Mouse (Mus musculus) olfactory bulb, adult 2 months (tissue): ENCODE measurements around the gene Olfr498. TPM values are rescaled to one million over a fixed set of nuclear protein-coding genes. Genes with fewer than 3 reads are reported as not detected.

Experiments used
- H3K27ac ChIP-seq: fragments of 200-500 bp; 2 replicates; pipeline ENCODE4 v1.5.1; 2012; ENCODE audit warnings: low read depth, low read length; ENCODE audit not compliant: insufficient read depth
- H3K4me1 ChIP-seq: fragments of 200-500 bp; 2 replicates; pipeline ENCODE4 v1.6.1; 2012; ENCODE audit warnings: low read length; ENCODE audit not compliant: control insufficient read depth, insufficient read depth
- H3K4me3 ChIP-seq: fragments of 200-500 bp; 2 replicates; pipeline ENCODE4 v1.5.1; 2012; ENCODE audit warnings: mild to moderate bottlenecking, low read depth, low read length, moderate library complexity; ENCODE audit not compliant: insufficient read depth
- CTCF ChIP-seq: fragments of 200-500 bp; IDR thresholded peaks from 2 replicates; pipeline ENCODE4 v1.5.1; 2012; ENCODE audit warnings: low read depth, mild to moderate bottlenecking, low read length, moderate library complexity; ENCODE audit not compliant: insufficient read depth
- POLR2A ChIP-seq: fragments of 200-500 bp; IDR thresholded peaks from 2 replicates; pipeline ENCODE4 v1.6.1; 2012; ENCODE audit warnings: mild to moderate bottlenecking, low read depth, low read length, moderate library complexity; ENCODE audit not compliant: insufficient read depth
- WGBS: fragments of 180-500 bp; shearing (Covaris S2); methylation state at CpG from one replicate; pipeline ENCODE4 v1.1.7; 2018; 5-methylcytosine and 5-hydroxymethylcytosine counted together
- polyA plus RNA-seq: library from polyadenylated mRNA; stranded (reverse); fragments of >200 nt; gene quantifications from 2 replicates; pipeline ENCODE4 v1.2.4, GENCODE M21; 2012; ENCODE audit warnings: low replicate concordance; ENCODE audit not compliant: missing spikeins, insufficient read depth, insufficient read length

Olfr498 gene
- polyA plus RNA-seq: not detected in 2 replicates

GRCm38 (mm10) chr7:108465026-108465425 lies at the start of gene Olfr498:
Olfr498 (plus strand) TSS chr7:108465326.
- 91% methylated on average over 1 of the region's 1 CpGs for WGBS
- TF ChIP-seq CTCF (no peak), POLR2A (no peak)

DNA sequence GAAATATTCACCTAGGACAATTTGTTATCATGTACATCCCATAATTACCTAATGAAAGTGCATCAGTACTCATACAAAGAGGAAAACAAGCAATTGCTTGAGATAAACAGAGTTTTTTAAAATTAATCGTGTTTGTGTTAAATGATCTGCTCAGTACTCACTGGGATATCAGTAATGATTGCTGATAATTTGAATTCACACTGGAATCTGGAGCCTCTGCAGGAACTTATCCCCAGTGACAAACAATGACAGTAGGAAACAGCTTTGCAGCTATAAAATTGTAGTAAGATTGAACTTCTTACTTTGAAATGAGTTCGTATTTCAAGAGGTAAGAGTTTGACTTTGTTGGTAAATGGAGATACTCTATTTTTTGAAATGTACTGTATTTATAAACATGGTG lies 45.0 kb upstream of the Olfr498 start, which contains the start of gene Olfr497:
Gene Olfr497 (plus strand): TSS at position 301 of the 400 bp plus-strand sequence.
- Histone ChIP-seq H3K4me1 (no peaks in the 10 kb centered on the region), H3K4me3 (no peak within 1 kb of the TSS), H3K27ac (no peak within 1 kb of the TSS)
- 74% methylated on average over 2 of the region's 2 CpGs for WGBS
- no peak for TF ChIP-seq CTCF
- TF ChIP-seq POLR2A: no peak

More at GRCm38 (mm10) chr7:108465026-108465425, at the start of gene Olfr498:
- no peaks in the 10 kb centered on the region for H3K4me1 ChIP-seq
- no peak within 1 kb of the TSS for H3K27ac ChIP-seq
- H3K4me3 ChIP-seq: no peak within 1 kb of the TSS

Other genes with a start within 250 kb of the Olfr498 start
- gene Olfr488, start 207.0 kb upstream of the Olfr498 start, polyA plus RNA-seq: not detected in 2 replicates
- not detected in 2 replicates for gene Olfr490, start 176.4 kb upstream of the Olfr498 start, polyA plus RNA-seq
- not detected in 2 replicates for gene Olfr491, start 151.9 kb upstream of the Olfr498 start, polyA plus RNA-seq
- not detected in 2 replicates for gene Olfr492, start 141.7 kb upstream of the Olfr498 start, polyA plus RNA-seq
- gene Olfr493, start 118.3 kb upstream of the Olfr498 start, polyA plus RNA-seq: not detected in 2 replicates
- gene Olfr494, start 100.0 kb upstream of the Olfr498 start, polyA plus RNA-seq: not detected in 2 replicates
- not detected in 2 replicates for gene Olfr495, start 72.2 kb upstream of the Olfr498 start, polyA plus RNA-seq
- not detected in 2 replicates for gene Olfr497, start 44.9 kb upstream of the Olfr498 start, polyA plus RNA-seq
- not detected in 2 replicates for gene Olfr502, start 59.7 kb downstream of the Olfr498 start, polyA plus RNA-seq
- gene Olfr503, start 79.2 kb downstream of the Olfr498 start, polyA plus RNA-seq: not detected in 2 replicates
- not detected in 2 replicates for gene Olfr504, start 100.5 kb downstream of the Olfr498 start, polyA plus RNA-seq
- not detected in 2 replicates for gene Olfr506, start 145.5 kb downstream of the Olfr498 start, polyA plus RNA-seq
- gene Olfr507, start 156.5 kb downstream of the Olfr498 start, polyA plus RNA-seq: not detected in 2 replicates
- not detected in 2 replicates for gene Olfr508, start 164.7 kb downstream of the Olfr498 start, polyA plus RNA-seq
- not detected in 2 replicates for gene Olfr509, start 186.6 kb downstream of the Olfr498 start, polyA plus RNA-seq
- not detected in 2 replicates for gene Olfr510, start 201.1 kb downstream of the Olfr498 start, polyA plus RNA-seq
- gene Olfr512, start 248.0 kb downstream of the Olfr498 start, polyA plus RNA-seq: not detected in 2 replicates